Mouse (Mus musculus) lung, embryonic 16.5 days (tissue): Measurements from ENCODE around the gene Kcnk4. TPM values are rescaled to one million over a fixed set of nuclear protein-coding genes. Genes with fewer than 3 reads are reported as not detected.

Source experiments
- ATAC-seq: fragments of 200-750 bp; cut with Nextera tagmentation; 2 replicates; pipeline ENCODE4 v1.8.0; 2017; ENCODE audit warnings: low read depth, mild to moderate bottlenecking, moderate library complexity
- H3K27ac ChIP-seq: fragments of 300-500 bp; sonication (generic); 2 replicates; pipeline ENCODE4 v1.5.1; 2014; ENCODE audit warnings: mild to moderate bottlenecking, control low read depth, low read length
- H3K27me3 ChIP-seq: fragments of 300-500 bp; sonication (generic); 2 replicates; pipeline ENCODE4 v1.6.1; 2014; ENCODE audit warnings: low read depth, low read length, mixed read lengths; ENCODE audit not compliant: control insufficient read depth, insufficient read depth
- H3K36me3 ChIP-seq: fragments of 300-500 bp; sonication (generic); 2 replicates; pipeline ENCODE4 v1.6.1; 2014; ENCODE audit warnings: low read length; ENCODE audit not compliant: control insufficient read depth, insufficient read depth
- H3K4me1 ChIP-seq: fragments of 300-500 bp; sonication (generic); replicated peaks from 2 replicates; pipeline ENCODE4 v1.6.1; 2014; ENCODE audit warnings: low read length, mixed read lengths; ENCODE audit not compliant: control insufficient read depth, insufficient read depth
- H3K4me2 ChIP-seq: fragments of 300-500 bp; sonication (generic); 2 replicates; pipeline ENCODE4 v1.6.1; 2014; ENCODE audit warnings: low read depth, low read length, control low read depth
- H3K4me3 ChIP-seq: fragments of 300-500 bp; sonication (generic); 2 replicates; pipeline ENCODE4 v1.5.1; 2014; ENCODE audit warnings: mild to moderate bottlenecking, low read length, control low read depth
- H3K9ac ChIP-seq: fragments of 300-500 bp; sonication (generic); 2 replicates; pipeline ENCODE4 v1.6.1; 2014; ENCODE audit warnings: low read length, control low read depth
- H3K9me3 ChIP-seq: fragments of 300-500 bp; sonication (generic); 2 replicates; pipeline ENCODE4 v1.6.1; 2016; ENCODE audit warnings: low read length; ENCODE audit not compliant: control insufficient read depth
- WGBS: fragments of 180-500 bp; shearing (Covaris S2); extraction: QIAGEN DNeasy Blood & Tissue Kit; methylation state at CpG from one replicate; pipeline ENCODE4 v1.1.7; 2014; 5-methylcytosine and 5-hydroxymethylcytosine counted together
- polyA plus RNA-seq: library from polyadenylated mRNA; unstranded; fragments of >200 nt; fragmentation: Nextera tagmentation; extraction: Ambion mirVana; gene quantifications from 2 replicates; pipeline ENCODE4 v1.2.1, GENCODE M21; 2015

Gene Kcnk4
- polyA plus RNA-seq, 1 experiment from 2014 or later = 0.21 TPM

DNA sequence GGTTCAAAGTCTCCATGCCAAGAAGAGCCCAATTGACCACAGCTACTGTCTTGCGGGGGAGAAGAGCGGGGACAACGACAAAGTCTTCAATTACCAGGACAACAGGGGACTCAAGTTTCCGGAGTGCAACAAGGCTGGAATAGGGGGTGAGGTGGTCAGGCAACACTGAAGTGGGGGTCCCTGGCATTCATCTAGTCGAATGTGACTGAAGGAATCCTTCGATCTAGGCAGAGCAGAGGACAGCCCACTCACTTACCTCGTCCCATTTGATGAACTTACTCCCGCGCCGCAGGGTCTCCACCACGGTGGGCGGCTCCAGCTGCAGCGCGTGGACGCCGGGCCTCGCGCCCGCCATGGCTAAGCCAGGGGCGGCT lies 35.0 kb upstream of the Kcnk4 start:
- peak overlapping the region; percentile 87 for H3K9ac ChIP-seq
- WGBS = 0% methylated on average over 20 of the region's 20 CpGs
- peak overlapping the region; percentile 77 for H3K4me3 ChIP-seq
- H3K4me1 ChIP-seq = peaks cover 24% of the 10 kb centered on the region
- H3K4me2 ChIP-seq = peak overlapping the region; percentile 79
- H3K27ac ChIP-seq = 0 out of 2 replicates have a peak overlapping the region, but pooled peaks have one; percentile 43
- peaks cover 18% of the 10 kb centered on the region for H3K36me3 ChIP-seq
- no peaks in the 10 kb centered on the region for H3K27me3 ChIP-seq
- H3K9me3 ChIP-seq = no peaks in the 10 kb centered on the region
- no peak; the same call in 1 of the 2 replicates for ATAC-seq

GRCm38 (mm10) chr19:6968491-6969271 lies 34.4 kb upstream of the Kcnk4 start:
- Histone ChIP-seq H3K9ac (peak overlapping the region; percentile 87), H3K4me1 (peaks cover 21% of the 10 kb centered on the region), H3K27ac (peak overlapping the region; percentile 30; the same call in 1 of the 2 replicates), H3K27me3 (no peaks in the 10 kb centered on the region), H3K36me3 (peaks cover 20% of the 10 kb centered on the region), H3K9me3 (no peaks in the 10 kb centered on the region), H3K4me3 (peak overlapping the region; percentile 77), H3K4me2 (peak overlapping the region; percentile 79)
- peak; percentile 10 for ATAC-seq
- WGBS = 5% methylated on average over 15 of the region's 15 CpGs

- H3K4me2 ChIP-seq = no peak overlapping the region
- H3K36me3 ChIP-seq = peaks cover 46% of the 10 kb centered on the region
- H3K27me3 ChIP-seq = no peaks in the 10 kb centered on the region
- peaks cover 14% of the 10 kb centered on the region for H3K4me1 ChIP-seq
- no peak overlapping the region for H3K4me3 ChIP-seq
- no peak overlapping the region for H3K9ac ChIP-seq
- no peak for ATAC-seq
- no peak overlapping the region for H3K27ac ChIP-seq
- no peaks in the 10 kb centered on the region for H3K9me3 ChIP-seq
- WGBS = 87% methylated on average over 10 of the region's 10 CpGs
These were observed 22.1 kb upstream of the Kcnk4 start for GRCm38 (mm10) chr19:6956461-6956860.

GRCm38 (mm10) chr19:6955424-6955823 lies 21.1 kb upstream of the Kcnk4 start:
- WGBS = 69% methylated on average over 7 of the region's 7 CpGs

GRCm38 (mm10) chr19:6954046-6954445 lies 19.7 kb upstream of the Kcnk4 start:
- no peak overlapping the region for H3K9ac ChIP-seq
- peaks cover 34% of the 10 kb centered on the region for H3K36me3 ChIP-seq
- ATAC-seq = no peak
- no peaks in the 10 kb centered on the region for H3K9me3 ChIP-seq
- no peak overlapping the region for H3K27ac ChIP-seq
- no peak overlapping the region for H3K4me2 ChIP-seq
- no peak overlapping the region for H3K4me3 ChIP-seq
- WGBS = 48% methylated on average over 9 of the region's 9 CpGs
- peaks cover 21% of the 10 kb centered on the region for H3K4me1 ChIP-seq
- H3K27me3 ChIP-seq = no peaks in the 10 kb centered on the region

More at GRCm38 (mm10) chr19:6955424-6955823, 21.1 kb upstream of the Kcnk4 start:
- no peaks in the 10 kb centered on the region for H3K9me3 ChIP-seq
- no peaks in the 10 kb centered on the region for H3K27me3 ChIP-seq
- no peak overlapping the region for H3K9ac ChIP-seq
- no peak overlapping the region for H3K27ac ChIP-seq
- H3K36me3 ChIP-seq = peaks cover 46% of the 10 kb centered on the region
- H3K4me1 ChIP-seq = peaks cover 14% of the 10 kb centered on the region
- no peak overlapping the region for H3K4me2 ChIP-seq
- no peak overlapping the region for H3K4me3 ChIP-seq
- ATAC-seq = no peak

DNA sequence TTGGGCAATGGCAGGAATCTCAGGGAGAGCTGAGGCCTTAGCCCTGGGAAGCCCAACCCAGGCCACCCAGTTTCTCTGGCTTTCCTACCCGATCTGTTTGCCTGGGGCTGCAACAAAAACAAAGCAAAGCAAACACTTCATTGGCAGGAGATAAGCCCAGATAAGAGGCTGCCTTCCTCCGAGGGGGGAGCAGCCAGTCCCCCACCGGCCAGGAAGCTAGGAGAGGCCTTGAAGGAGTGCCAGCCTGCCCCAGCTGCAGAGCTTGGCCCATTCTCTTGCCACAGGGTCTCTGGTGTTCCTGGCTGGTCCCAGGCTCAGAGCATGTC lies 18.4 kb upstream of the Kcnk4 start:
- Histone ChIP-seq H3K4me2 (peak overlapping the region; percentile 88), H3K4me3 (peak overlapping the region; percentile 68), H3K27me3 (no peaks in the 10 kb centered on the region), H3K27ac (peak overlapping the region; percentile 99), H3K4me1 (peaks cover 21% of the 10 kb centered on the region), H3K9ac (peak overlapping the region; percentile 84), H3K9me3 (no peaks in the 10 kb centered on the region), H3K36me3 (peaks cover 21% of the 10 kb centered on the region)
- 1% methylated on average over 3 of the region's 3 CpGs for WGBS
- peak; percentile 13 for ATAC-seq

DNA sequence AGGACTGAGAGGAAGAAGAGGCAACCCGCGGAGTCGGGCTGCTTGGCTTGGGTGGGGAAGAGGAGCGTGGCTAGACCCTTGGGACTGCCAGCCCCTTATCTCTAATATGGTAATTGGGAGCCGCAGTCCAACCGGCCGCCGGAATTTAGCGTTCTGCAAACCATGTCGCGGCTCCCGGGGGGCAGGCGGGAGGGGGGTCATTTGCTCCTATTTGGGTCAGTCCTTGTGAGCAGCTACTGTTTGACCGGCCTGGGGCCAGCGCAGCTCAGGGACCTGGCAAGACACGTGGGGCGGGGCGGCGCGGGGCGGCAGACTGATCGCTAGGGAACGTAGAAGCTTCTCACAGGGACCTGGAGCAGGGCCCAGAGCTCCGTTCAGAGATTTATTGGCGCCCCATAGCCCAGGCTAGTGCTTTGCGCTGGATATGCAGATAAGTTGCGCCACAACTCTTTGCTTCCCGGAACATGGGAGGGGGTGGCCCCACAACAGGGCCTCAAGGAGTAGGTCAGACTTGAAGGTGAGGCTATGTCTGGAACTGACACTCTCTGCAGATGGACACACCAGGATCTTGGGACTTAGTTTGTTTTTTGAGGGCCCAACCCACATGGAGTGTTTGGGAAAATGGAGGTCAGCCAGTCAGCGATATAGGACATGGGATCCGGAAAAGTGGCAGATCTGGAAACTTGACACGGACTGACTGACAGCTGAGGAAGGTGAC lies 17.8 kb upstream of the Kcnk4 start:
- H3K4me2 ChIP-seq = peak overlapping the region; percentile 88
- no peaks in the 10 kb centered on the region for H3K9me3 ChIP-seq
- peak overlapping the region; percentile 84 for H3K9ac ChIP-seq
- no peaks in the 10 kb centered on the region for H3K27me3 ChIP-seq
- H3K27ac ChIP-seq = peak overlapping the region; percentile 99
- under 1% methylated on average over 31 of the region's 31 CpGs for WGBS
- peaks cover 21% of the 10 kb centered on the region for H3K36me3 ChIP-seq
- ATAC-seq = peak; percentile 71
- peaks cover 21% of the 10 kb centered on the region for H3K4me1 ChIP-seq
- H3K4me3 ChIP-seq = peak overlapping the region; percentile 68

DNA sequence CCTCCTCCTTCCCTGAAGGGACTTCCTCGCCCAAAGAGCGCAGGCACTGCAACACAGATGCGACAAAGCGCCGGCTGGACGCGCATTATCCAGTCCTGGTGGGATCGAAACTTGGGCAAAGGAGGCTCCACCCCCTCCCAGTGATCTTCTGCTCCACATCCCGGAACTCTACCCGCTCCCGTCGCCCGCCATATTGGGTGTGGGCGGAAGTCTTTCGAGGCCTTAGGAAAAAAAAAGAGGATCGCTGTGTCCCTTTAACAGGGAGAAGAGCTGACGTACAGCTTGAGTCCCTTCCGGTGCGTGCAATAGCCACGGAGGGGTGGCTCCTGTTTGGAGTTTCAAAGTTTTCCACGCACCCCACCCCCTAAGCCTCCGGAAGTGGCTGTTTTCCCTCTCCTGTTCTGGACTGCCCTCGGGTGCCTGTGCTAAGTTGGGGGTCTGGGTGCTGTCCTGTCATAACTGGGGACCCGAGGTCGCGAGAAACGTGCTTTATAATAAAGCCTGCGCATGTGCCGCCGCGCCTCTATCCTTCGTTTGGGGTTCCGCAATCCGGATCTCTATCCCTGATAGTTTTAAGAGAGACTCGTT lies 17.2 kb upstream of the Kcnk4 start:
- Histone ChIP-seq H3K4me3 (peak overlapping the region; percentile 68), H3K4me2 (peak overlapping the region; percentile 88), H3K36me3 (peaks cover 16% of the 10 kb centered on the region), H3K4me1 (peaks cover 21% of the 10 kb centered on the region), H3K27ac (peak overlapping the region; percentile 99), H3K27me3 (no peaks in the 10 kb centered on the region), H3K9me3 (no peaks in the 10 kb centered on the region), H3K9ac (peak overlapping the region; percentile 84)
- WGBS = under 1% methylated on average over 35 of the region's 35 CpGs
- peak; percentile 86 for ATAC-seq

DNA sequence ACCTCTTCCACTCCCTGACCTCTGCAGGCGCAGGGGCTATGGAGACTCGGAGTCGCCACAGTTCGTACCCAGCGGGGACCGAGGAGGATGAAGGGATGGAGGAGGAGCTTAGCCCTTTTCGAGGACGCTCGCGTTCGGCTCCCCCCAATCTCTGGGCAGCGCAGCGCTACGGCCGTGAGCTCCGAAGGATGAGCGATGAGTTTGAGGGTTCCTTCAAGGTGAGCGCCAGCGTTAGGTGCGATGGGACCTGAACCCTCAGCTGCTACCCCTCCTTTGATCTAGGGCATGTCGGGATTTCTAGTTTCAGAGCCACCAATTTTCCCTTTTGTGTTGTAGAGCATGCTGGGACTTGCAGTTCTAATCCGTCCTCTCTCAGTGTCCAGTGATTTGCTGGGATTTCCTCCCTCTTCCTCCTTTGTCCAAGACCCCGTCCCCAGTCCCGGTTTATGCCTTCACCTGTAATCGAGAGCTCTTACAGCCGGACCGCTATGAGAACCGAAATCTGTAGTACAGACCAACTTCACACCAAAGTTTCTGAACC lies 16.4 kb upstream of the Kcnk4 start:
- peak; percentile 40 for ATAC-seq
- H3K27me3 ChIP-seq = no peaks in the 10 kb centered on the region
- H3K9ac ChIP-seq = peak overlapping the region; percentile 84
- peaks cover 11% of the 10 kb centered on the region for H3K36me3 ChIP-seq
- H3K9me3 ChIP-seq = no peaks in the 10 kb centered on the region
- peak overlapping the region; percentile 68 for H3K4me3 ChIP-seq
- WGBS = 0% methylated on average over 28 of the region's 28 CpGs
- peaks cover 21% of the 10 kb centered on the region for H3K4me1 ChIP-seq
- peak overlapping the region; percentile 88 for H3K4me2 ChIP-seq
- peak overlapping the region; percentile 99 for H3K27ac ChIP-seq
